Mouse (Mus musculus) adrenal gland, postnatal 36 days (tissue): Measurements from ENCODE around the gene Ttc32. TPM values are rescaled to one million over a fixed set of nuclear protein-coding genes. Genes with fewer than 3 reads are reported as not detected.
"Not testable (repeated sequence)": the region's sequence is repeated elsewhere in the genome, so short reads cannot be mapped to it uniquely, and the experiment has no call there.

Experiments
- DNase-seq, 2 experiments: peaks; one replicate each; pipeline ENCODE4 v3.0.0; 2021; ENCODE audit warnings: mixed read lengths in 1 of 2
- long read RNA-seq, 2 experiments: library from polyadenylated mRNA; stranded (forward); transcript quantifications; one replicate each; pipeline ENCODE4 v2.0.0; 2021; ENCODE audit warnings: borderline sequencing depth in 2 of 2
- total RNA-seq, 2 experiments: library from RNA; stranded (reverse); gene quantifications; 2 replicates each; pipeline ENCODE4 v1.2.3; 2021

Ttc32 gene
- 10 to 100 TPM; 10.7 to 13.5 TPM for total RNA-seq
- long read RNA-seq, experiment 1, transcript Ttc32-201 (3 exons, 1,000 nt): major isoform, 32 of 36 reads
- long read RNA-seq, experiment 1, partial matches to known transcripts: 1 of 36 reads
- long read RNA-seq, experiment 1, other reads (novel, unspliced or antisense): 3 of 36 reads
- long read RNA-seq, experiment 2, transcript Ttc32-201 (3 exons, 1,000 nt): major isoform, 5 of 5 reads
- long read RNA-seq, experiment 2, partial matches to known transcripts: 0 of 5 reads
- long read RNA-seq, experiment 2, other reads (novel, unspliced or antisense): 0 of 5 reads

DNA sequence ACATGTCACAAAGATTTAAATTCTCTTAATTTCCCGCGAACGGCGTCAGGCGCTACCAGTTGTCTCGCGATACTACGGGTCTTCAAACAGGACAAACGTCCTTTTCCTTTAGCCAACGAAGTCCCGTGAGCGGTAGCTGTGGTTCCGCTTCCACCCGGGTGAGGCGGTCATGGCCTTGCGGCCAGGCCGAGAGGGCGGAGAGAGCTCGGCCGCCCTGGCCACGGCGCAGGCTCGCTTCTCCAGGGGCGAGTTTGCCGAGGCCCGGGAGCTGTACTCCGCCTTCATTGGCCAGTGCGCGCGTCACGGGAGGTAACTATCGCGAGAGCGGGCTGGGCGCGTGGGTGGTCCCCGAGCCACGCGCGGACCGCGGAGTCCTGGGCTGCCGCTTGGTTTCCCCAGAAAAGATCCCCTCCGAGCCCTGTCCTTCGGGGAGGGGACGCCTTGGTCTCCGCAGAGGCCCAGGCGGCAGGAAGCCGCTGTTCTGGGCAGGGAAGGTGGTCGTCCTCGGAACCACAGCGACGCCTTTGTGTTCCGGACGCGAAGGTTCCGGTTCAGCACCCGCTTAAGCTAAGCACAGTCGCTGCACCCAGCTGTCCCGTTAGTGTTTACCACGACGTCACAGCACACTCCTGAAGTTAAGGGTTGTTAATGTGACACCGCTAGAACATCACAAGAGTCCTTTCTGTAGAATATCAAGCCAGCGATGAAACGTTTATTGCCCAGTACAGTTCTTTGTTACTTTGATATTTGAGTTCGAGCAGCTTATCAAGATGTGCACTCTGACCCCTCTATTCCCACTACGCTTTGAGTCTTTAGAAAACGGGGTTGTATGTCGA is at the start of gene Ttc32:
Gene Ttc32 (plus strand): TSS at position 110 of the 836 bp plus-strand sequence.
- peak; percentile 96 for DNase-seq

DNA sequence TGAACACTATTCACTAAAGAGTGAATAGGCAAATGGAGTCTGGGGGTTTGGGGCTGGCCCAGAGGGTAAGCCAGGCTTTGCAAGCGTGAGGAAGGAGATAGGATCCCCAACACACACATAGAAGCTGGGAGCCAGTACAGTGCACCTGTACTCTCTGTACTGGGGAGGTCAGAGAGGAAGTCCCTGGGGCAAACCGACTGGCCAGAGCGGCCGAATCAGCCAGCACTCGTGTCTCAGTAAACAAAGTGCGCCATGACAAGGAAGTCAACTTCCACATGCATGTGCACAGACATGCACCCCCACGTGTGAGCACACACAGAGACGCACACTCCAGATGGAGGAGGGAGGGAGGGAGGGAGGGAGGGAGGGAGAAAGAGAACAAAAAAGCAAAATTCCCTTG is 36.6 kb upstream of the Ttc32 start:
- DNase-seq: no peak

DNA sequence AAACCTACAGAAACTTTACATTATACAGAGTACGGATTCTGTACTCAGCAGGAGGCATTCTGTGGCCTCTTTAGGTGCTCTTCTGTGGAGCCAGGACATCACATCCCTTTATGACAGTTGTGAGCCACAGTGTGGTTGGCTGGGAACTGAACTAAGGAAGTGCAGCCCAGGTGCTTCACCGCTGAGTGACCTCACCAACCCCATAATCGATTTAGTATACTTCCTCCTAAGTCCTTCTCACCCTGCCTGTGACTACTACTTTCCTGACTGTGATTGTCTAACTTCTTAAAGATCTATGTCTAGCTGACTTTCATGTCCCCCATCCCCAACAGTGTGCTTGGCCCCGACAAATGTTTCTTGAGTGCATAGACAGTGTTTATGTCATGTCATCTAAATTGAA is 31.5 kb upstream of the Ttc32 start:
- no peak for DNase-seq

DNA sequence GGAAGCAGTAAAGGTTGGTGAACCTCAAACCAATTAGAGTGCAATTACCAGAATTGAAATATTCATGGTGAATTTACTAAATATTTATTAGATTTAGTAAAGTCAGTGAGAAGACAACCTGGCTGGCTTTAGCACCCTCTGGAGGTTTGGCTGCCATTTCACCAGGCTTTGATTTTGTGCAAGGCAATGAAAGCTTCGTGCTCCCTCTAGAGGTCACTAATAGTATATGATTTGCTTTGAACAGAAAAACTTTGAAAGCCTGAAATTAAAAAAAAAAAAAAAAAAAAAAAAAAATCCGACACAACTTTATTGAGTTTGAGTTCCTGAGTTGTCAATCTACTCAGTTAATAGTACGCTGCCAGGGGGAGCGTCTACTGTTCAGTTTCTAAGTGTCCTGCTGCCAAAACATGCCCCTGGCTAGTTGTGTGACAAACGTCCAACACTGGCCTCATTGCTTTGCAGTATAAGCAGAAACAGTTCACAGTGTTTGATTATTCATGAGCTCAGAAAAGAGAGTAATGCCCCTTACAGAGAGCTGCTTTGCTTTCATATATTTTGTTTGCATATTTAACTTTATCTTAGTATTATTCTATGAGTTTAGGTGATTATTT is 27.7 kb upstream of the Ttc32 start:
- DNase-seq: peak; percentile 52 to 73

- DNase-seq: no peak
Observed at GRCm38 (mm10) chr12:9007146-9007545, 22.7 kb upstream of the Ttc32 start.

DNA sequence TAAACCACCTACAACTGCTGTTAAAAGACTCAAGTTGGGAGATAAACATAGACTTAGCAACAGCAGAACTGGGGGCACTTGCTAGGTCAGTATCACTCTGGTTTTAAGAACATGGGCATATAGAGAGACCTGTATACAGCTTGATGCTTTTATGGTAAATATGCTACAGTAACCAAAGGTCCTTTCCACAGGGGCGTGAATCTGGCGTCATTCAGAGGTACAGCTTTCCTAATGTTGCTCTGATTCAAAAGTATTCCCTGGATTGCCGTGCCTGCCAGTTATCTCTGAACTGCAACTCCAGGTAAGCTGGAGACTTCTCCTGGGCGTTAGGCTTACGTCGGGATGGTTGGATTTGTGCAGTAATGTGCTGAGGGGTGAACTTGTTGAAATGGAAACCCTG is 22.0 kb upstream of the Ttc32 start:
- DNase-seq: no peak

- DNase-seq: no peak
Observed at GRCm38 (mm10) chr12:9010311-9010710, 19.5 kb upstream of the Ttc32 start.

DNA sequence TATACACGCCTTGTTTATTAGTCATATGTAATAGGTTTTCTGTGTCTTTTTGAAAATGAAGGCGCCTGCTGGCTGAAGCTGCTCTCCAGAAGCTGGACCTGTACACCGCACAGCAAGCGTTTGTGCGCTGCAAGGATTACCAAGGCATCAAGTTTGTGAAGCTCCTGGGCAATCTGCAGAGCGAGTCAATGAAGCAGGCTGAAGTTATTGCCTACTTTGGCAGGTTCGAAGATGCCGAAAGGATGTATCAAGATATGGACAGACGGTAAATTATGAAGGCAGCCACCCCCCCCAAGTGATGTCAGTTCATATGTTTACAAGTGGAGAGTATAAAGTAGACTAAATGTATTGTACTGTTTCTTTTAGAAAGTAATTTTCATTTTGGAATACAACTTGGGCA is 13.4 kb upstream of the Ttc32 start:
- no peak for DNase-seq

GRCm38 (mm10) chr12:9020431-9020830 is 9.4 kb upstream of the Ttc32 start:
- no peak for DNase-seq

DNA sequence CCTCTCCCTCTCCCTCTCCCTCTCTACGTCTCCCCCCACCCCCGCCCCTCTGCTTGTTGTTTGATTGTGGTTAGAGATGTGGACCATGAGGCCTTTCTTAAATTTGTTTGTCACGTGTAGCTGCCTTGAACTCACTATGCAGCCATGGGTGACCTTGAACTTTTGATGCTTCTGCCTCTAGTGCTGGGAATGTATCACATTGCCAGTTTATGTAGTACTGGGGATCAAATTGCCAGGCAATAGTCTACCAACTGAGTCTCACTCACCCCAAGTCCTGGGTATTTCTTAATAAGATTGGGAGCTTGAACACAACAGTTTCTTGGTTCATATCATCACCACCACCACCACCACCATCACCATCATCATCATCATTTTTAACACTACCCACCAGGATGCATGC is 8.8 kb upstream of the Ttc32 start:
- DNase-seq: no peak

DNA sequence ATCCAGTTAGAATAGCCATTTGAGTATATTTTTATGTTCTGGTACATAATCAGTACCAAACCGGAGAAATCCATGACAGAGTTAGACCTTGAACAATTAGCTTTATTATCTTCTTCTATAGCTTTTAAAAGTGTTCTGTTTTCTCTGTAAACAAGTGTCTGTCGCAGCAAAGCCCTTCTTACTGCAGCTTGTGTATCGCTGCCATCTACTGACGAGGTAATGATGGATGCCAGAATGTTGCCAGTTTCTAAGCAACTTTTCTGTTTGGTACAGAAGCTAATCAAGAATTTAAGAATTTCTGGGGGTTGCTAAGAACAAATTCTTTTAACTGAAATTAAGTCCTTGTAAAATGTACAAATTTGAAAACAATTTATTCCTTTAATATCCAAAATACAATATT is 6.8 kb upstream of the Ttc32 start:
- DNase-seq: no peak

- no peak for DNase-seq
Observed at GRCm38 (mm10) chr12:9024071-9024470, 5.7 kb upstream of the Ttc32 start.

DNA sequence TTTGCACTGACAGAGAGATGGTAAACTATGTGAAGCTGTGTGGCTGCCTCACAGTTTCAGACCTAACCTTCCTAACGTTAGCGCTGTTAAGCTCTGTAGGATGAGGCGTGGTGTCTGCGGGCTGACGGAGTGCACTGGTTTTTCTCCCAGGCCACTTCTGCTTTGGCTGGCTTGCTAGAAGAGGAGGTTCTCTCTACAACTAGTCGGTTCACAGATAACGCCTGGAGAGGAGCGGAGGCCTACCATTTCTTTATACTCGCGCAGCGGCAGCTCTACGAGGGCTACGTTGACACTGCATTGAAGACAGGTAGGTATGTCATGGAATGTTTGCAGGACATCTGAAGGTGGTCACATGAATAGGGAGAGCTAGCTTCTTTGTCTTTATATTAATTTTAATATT is 5.1 kb upstream of the Ttc32 start:
- no peak for DNase-seq

DNA sequence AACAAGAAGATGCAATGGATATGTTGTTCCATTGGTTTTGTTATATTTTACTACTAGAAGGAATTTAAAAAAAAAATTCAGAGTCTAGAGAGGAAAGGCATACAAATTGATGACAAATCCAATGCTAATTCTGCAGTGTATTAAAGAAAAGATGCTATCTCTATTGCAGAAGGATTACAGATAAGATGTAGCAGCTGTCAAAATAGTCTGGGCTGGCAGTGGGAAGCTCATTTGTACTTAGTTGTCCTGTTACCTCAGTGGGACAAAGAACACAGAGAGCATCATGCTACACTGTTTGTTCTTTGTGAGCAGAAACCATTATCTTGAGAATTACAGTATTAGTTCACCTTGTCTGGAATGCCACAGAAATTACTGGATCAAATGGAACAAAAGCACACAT is 3.0 kb upstream of the Ttc32 start:
- no peak for DNase-seq

- DNase-seq: not testable (repeated sequence)
Observed at GRCm38 (mm10) chr12:9028816-9029215, 981 bp upstream of the Ttc32 start.

DNA sequence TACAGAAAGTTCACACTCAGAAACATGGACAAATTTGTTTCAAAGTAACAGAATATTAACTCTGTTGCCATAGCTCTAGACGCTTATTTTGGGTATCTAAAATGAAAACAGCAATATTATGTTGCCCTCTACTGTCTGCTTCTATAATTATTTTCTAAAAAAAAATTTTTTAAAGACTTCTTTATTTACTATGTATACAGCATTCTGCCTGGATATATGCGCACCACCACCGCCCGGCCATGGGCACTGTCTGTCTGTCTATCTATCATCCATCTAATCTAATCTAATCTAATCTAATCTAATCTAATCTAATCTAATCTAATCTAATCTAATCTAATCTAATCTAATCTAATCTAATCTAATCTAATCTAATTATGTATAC is 300 bp upstream of the Ttc32 start:
- no peak for DNase-seq

- no peak for DNase-seq
Observed at GRCm38 (mm10) chr12:9031166-9031565, 1.4 kb downstream of the Ttc32 start.

DNA sequence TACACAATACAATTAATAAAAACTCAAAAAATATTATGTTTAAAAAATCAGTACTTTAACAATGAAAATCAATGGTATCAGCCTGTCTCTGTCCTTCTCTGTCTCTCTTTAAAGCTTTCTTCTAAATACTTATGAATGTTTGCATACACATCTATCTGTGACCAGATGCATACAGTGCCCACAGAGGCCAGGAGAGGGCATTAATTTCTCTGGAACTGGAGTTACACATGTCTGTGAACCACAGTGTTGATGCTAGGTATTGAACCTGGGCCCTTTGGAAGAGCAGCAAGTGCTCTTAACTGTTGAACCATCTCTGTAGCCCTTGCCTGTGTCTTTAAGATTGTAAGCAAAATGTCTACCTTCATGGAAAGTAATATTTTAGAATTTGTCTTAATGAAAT is 3.3 kb downstream of the Ttc32 start:
- DNase-seq: no peak

DNA sequence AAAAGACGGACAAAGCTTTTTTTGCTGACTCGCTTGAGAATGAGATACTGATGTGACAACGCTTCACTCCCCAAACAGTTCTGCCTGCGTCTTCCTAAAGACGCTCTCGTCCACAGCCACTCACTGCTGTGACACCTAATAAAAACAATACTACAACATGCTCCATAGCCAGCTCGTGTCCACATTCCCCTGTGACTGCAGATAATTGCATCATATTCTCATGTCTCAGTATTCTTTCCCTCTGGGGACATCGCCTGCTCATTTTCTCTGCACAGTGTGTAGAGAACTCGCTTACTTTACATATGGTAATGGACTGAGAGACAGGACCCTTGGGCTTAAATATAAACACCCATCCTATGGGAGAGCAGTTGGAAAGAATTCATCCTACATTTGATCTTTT is 6.6 kb downstream of the Ttc32 start:
- no peak for DNase-seq

- no peak for DNase-seq
Observed at GRCm38 (mm10) chr12:9040177-9040576, 10.4 kb downstream of the Ttc32 start.

- no peak for DNase-seq
Observed at GRCm38 (mm10) chr12:9040686-9041085, 10.9 kb downstream of the Ttc32 start.

DNA sequence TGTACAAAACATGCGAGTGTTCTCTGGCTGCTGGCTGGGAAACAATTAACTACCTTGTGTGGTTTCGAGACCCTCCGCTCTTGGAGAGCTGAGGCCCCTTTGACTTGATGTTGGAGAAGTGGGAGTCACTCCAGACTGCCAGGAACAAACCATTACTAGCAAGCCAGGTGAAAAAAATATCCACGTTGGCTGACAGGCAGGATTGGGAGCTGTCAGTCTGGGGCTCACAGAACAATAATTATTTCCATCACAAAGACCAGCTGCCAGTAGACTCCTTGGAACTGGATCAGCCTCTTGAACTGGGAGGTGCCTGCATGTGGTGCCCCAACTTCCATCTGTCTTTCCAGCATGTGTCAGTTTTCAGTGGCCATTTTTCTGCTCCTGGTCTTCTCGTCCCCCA is 12.5 kb downstream of the Ttc32 start:
- DNase-seq: no peak

GRCm38 (mm10) chr12:9042759-9043158 is 13.0 kb downstream of the Ttc32 start:
- DNase-seq: no peak
